Mouse (Mus musculus) spleen, postnatal 36 days (tissue): Measurements from ENCODE around the gene Stau1.

Source experiments
- DNase-seq, 2 experiments: peaks; one replicate each; pipeline ENCODE4 v3.0.0; 2022; ENCODE audit warnings: low spot score in 2 of 2, mixed read lengths in 1 of 2

The Stau1 gene

DNA sequence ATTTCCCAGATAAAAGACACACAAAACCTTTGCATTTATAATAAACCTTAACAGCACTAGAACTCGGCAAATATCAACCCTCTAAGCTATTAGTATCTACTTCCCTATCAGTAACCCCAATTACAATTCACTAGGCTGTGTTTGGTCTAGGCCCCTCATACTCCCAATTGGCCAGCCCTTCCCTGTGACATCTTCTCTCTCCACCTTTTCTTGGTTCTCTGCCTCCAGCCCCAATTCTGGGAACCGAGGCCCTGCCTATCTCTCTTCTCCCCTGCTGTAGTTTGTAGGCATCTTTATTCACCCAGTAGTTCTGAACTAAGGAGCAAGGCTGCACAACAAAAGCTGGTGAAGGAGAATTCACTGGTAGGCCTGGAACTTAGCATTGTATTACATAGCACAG, 72.1 kb downstream of the Stau1 start:
- no peak for DNase-seq

DNA sequence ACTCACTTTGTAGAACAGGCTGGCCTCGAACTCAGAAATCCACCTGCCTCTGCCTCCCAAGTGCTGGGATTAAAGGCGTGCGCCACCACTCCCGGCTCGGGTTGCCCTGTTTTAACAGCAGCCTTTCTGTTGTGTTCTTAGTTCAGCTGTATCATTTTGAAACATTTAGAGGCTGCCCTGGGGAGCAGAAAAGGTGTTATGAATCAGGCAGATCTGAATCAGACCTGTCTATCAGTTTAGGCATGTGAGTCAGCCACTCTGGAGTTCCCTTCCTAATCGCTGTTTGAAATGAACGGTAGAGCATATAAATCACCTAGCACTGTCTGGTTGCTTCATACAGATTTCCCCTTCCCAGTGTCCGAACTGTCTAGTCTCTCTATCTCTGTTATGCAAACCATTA, 85.6 kb downstream of the Stau1 start:
- DNase-seq: no peak

DNA sequence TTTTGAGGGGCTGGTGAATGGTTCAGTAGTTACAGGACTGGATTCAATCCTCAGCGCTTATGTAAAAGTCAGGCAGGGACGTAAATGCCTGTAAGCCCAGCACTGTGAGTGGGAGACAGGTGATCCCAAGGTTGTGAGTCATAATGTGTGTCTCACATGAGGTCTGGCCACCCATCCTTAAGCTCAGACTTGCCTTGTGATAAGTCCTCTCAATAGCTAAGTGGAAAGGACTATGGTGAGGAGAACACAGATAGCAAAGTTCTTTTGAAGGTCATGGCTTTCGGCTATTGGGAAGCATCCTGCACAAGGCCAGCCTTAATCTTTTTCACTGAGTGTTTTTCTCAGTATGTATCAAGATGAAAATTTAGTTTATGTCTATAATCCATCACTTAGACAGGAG, 86.4 kb downstream of the Stau1 start:
- DNase-seq: no peak

DNA sequence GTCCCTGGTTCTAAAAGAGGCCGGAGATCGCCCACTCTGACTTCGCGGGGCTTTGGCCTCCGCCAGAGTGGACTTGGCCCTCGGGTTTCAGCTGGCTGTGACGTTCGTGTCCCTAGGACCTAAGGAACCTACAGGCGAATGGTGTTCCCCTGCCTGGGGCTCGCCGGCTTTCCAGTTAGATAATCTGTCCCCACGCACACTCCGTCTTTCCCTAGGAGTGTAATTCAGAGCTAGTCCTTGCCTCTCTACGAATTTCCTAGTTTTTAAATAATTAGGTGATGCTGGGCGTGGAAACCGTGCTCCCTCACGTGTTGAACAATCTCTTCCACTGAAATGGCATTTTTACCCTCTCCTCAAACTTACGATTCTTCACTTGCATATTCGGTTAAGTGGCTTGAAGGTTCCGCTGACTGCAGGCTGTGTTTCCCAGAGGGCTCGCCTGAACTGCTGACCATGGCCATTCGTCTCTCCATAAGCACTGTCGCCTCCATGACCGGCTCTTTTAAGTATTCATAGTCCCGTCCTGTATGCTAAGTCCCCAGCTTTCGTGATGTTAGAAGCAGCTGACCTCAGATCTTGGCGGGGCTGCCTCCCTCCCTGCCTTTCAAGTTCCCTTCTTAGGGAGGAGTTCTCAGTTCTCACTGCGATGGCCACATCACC, 89.4 kb downstream of the Stau1 start:
- DNase-seq: peak; percentile 11 to 18

DNA sequence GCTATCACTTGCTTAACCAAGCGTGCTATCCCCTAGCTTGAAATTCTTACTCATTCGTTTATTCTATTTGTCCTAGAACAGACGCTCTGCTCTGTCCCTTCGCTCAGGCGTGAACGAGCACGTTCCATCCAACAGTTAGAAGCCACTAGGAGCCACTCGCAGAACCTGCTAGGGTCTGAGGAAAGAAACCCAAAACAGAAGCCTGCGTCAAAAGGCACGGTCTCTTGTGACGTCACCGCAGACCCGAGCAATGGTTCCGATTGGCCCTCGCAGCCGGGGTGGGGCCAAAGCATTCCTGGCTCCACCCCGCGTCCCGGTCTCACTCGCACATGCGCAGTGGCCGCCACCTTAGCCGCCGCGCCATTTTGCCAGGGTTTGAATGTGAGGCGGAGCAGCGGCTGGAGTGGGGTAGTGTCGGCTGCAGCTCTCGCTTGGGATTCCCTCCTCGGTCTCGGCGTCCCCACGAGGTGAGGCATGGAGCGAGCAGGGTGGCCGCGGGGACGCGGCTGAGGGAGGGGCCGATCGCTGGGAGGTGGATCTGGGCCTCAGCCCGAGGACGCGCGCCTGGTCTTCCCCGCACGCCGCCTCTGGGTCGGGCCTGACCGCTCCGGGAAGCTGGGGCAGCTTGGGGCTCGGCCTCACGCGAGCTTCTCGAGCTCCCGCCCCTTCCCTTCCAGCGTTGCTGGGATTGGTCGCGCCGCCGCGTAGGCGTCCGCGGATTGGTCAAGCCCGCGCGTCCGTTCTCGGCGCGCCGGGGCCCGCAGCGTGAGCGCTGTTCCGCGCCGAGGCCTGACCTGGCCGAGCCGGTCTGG, 90.2 kb downstream of the Stau1 start, which contains the start of gene Cse1l:
TSS of gene Cse1l (plus strand) at position 330 of the 812 bp plus-strand sequence.
- peak; percentile 95 to 96 for DNase-seq

DNA sequence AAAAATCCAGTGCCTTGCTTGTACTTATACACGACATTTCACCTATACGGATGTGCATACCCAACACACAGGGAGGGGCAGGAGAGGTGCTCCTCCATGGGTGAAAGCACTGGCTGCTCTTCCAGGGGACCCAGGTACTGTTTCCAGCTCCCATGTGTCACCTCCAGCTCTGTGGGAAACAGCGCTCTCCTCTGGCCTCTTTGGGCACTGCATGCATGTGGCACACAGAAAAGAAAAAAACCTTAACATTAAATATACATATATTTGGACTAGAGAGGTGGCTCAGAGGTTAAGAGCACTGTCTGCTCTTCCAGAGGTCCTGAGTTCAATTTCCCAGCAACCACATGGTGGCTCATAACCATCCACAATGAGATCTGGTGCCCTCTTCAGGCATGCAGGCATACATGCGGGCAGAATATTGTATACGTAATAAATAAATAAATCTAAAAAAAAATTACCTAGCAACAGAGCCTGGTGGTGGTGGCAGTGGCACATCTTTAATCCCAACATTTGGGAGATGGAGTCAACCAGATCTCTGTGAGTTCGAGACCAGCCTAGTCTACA, 92.3 kb downstream of the Stau1 start:
- DNase-seq: no peak

DNA sequence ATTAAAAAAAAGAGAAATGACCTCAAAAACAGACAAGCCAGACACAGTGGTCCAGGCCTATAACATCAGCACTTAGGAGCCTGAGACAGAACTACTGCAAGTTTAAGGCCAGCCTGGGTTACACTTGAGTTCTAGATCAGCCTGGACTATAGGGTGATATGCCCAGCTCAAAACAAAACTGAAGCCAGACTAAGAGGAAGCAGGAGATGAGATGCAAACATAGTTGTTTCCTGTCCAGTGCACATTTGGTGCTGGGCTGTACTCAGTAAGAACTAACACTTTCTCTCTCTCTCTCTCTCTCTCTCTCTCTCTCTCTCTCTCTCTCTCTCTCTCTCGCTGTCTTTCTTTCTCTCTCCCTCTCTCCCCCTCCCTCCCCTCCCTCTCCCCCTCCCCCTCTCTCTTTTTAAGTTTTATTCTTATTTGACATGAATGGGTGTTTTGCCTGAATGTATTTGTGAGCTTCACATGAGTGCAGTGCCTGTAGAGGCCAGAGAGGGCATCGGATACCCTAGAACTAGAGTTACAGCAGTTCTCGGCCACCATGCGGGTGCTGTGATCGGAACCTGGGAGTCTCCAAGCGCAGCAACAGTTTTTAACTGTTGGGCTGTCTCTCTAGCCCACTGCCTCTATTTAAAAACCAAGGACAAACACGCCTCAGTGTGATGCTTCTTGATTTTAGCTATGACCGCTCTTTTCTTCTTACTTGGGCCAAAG, 95.2 kb downstream of the Stau1 start:
- DNase-seq: peak; percentile 50

DNA sequence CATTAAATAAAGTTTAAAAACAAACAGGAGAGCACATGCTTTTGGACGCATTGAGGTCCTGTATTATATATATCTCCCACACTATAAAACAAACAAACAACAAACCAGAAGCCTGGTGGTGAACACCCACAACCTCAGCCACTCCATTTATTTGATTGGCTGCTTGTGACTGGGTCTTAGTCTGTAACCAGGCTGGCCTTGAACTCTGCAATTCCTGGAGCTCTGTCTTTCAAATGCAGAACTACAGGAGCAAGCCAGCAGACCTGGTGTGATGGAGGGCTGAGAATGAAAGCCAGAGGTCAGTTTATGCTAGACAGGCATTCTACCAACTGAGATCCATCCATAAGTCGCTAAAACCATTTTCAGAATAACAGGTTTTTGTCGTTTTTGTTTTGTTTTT, 96.4 kb downstream of the Stau1 start:
- no peak for DNase-seq

DNA sequence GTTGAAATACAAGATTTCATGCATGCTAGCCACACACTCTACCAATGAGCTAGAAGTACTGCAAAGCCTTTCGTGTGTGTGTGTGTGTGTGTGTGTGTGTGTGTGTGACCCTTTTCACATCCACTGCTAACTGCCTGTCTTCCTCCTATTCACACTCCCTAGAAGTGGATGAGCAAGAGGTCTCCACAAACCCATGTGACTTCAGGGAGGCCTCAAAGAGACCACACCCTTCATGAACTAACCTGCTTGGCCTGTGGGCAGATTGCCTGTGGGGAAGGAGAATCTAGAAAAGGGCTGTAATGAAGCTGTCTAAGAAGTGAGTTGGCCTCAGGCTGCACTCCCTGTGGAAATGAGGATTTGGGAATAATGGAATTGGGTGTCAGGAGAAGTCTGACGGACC, 96.9 kb downstream of the Stau1 start:
- no peak for DNase-seq
